Mouse (Mus musculus) CD4-positive, CD25-positive, alpha-beta regulatory T cell, adult 4 months (primary cell): Measurements from ENCODE around the gene Tmppe. TPM values are rescaled to one million over a fixed set of nuclear protein-coding genes. Genes with fewer than 3 reads are reported as not detected.

Experiments used
- ATAC-seq: one replicate; pipeline ENCODE4 v1.8.0; 2017
- polyA plus RNA-seq, 2 experiments: library from polyadenylated mRNA; unstranded; fragments of 100-300 nt; shearing (Covaris generic); gene quantifications; one replicate each; pipeline ENCODE4 v1.2.1; 2017

Gene Tmppe
- polyA plus RNA-seq, 2 experiments from 2014 or later = 10.9 to 20.8 TPM

- peak; percentile 83 for ATAC-seq
Measured at GRCm38 (mm10) chr9:114443351-114443750, 42.4 kb downstream of the Tmppe start.

- ATAC-seq = no peak
Measured at GRCm38 (mm10) chr9:114446887-114447286, 46.0 kb downstream of the Tmppe start.

GRCm38 (mm10) chr9:114448700-114449099 is 47.8 kb downstream of the Tmppe start:
- no peak for ATAC-seq

GRCm38 (mm10) chr9:114449120-114449754 is 48.3 kb downstream of the Tmppe start:
- no peak for ATAC-seq

GRCm38 (mm10) chr9:114451615-114452014 is 50.7 kb downstream of the Tmppe start:
- peak; percentile 83 for ATAC-seq

GRCm38 (mm10) chr9:114452418-114452817 is 51.5 kb downstream of the Tmppe start:
- peak; percentile 38 for ATAC-seq

GRCm38 (mm10) chr9:114455420-114455819 is 54.5 kb downstream of the Tmppe start:
- no peak for ATAC-seq

Other genes with a start within 250 kb of the Tmppe start
- 1 to 10 TPM in 1 of 2 experiments, not detected in 1; 2.5 TPM for gene Bcl2a1c, start 71.0 kb upstream of the Tmppe start, polyA plus RNA-seq
- gene Crtap, start 10.4 kb upstream of the Tmppe start, polyA plus RNA-seq = 1 to 10 TPM; 2.4 to 2.9 TPM
- 10 to 100 TPM; 43.0 to 62.1 TPM for gene Glb1, start within 50 bp of the Tmppe start, polyA plus RNA-seq
- 10 to 100 TPM; 27.8 to 29.8 TPM for gene Ccr4, start 103.8 kb downstream of the Tmppe start, polyA plus RNA-seq
- gene C130032M10Rik, start 114.6 kb downstream of the Tmppe start, polyA plus RNA-seq = not detected
- not detected for gene Trim71, start 163.3 kb downstream of the Tmppe start, polyA plus RNA-seq
- gene Cnot10, start 239.1 kb downstream of the Tmppe start, polyA plus RNA-seq = 10 to 100 TPM; 23.9 to 24.1 TPM